Mouse (Mus musculus) cerebral cortex, adult 2 months (tissue): ENCODE measurements around the gene Selenbp2.

Experiments used
- WGBS: fragments of 180-500 bp; shearing (Covaris S2); methylation state at CpG from one replicate; pipeline ENCODE4 v1.1.7; 2018; 5-methylcytosine and 5-hydroxymethylcytosine counted together

Gene Selenbp2

GRCm38 (mm10) chr3:94693874-94694273, 518 bp downstream of the Selenbp2 start:
- 79% methylated on average over 6 of the region's 8 CpGs for WGBS

GRCm38 (mm10) chr3:94695591-94695990, 2.2 kb downstream of the Selenbp2 start:
- WGBS = 89% methylated on average over 6 of the region's 6 CpGs

- WGBS = 92% methylated on average over 4 of the region's 4 CpGs
Measured at GRCm38 (mm10) chr3:94696257-94696656, 2.9 kb downstream of the Selenbp2 start.

GRCm38 (mm10) chr3:94702163-94702810, 8.9 kb downstream of the Selenbp2 start:
- WGBS = 94% methylated on average over 7 of the region's 7 CpGs

- 84% methylated on average over 3 of the region's 3 CpGs for WGBS
Measured at GRCm38 (mm10) chr3:94702856-94703255, 9.5 kb downstream of the Selenbp2 start.

GRCm38 (mm10) chr3:94703364-94703763, 10.0 kb downstream of the Selenbp2 start:
- 25% methylated on average over 3 of the region's 3 CpGs for WGBS

- 88% methylated on average over 3 of the region's 3 CpGs for WGBS
Measured at GRCm38 (mm10) chr3:94713424-94713823, 20.1 kb downstream of the Selenbp2 start.

- WGBS = 50% methylated on average over 1 of the region's 1 CpGs
Measured at GRCm38 (mm10) chr3:94718253-94718652, 24.9 kb downstream of the Selenbp2 start.

GRCm38 (mm10) chr3:94723637-94724036, 30.3 kb downstream of the Selenbp2 start:
- WGBS = 31% methylated on average over 2 of the region's 2 CpGs

GRCm38 (mm10) chr3:94745691-94746090, 52.3 kb downstream of the Selenbp2 start:
- WGBS = 94% methylated on average over 17 of the region's 17 CpGs
